Mouse (Mus musculus): ENCODE data around the gene Rrn3. TPM values are rescaled to one million over a fixed set of nuclear protein-coding genes. Genes with fewer than 3 reads are reported as not detected.
"Not testable (repeated sequence)": the region's sequence is repeated elsewhere in the genome, so short reads cannot be mapped to it uniquely, and the experiment has no call there.

The Rrn3 gene
- polyA plus RNA-seq, 1 experiment from 2014 or later = 109 TPM

DNA sequence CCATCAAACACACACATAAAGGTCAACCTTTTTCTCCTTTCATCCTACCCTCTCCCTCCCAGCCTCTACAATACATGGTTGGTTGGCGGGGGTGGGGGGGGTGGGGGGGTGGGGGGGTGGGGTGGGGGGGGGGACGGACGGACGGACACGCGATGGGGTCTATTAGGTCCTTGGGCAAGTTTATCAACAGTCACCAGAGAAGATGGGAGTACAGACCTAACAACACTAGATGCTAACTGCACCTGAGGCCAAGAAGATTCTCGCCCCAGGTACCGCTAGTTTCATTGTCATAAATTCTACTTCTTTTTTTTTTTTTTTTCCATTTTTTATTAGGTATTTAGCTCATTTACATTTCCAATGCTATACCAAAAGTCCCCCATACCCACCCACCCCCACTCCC is 26.5 kb upstream of the Rrn3 start:
- no peaks in the 10 kb centered on the region for H3K27me3 ChIP-seq
- no peaks in the 10 kb centered on the region for H3K9me3 ChIP-seq (replicated peaks)
- peak overlapping the region; percentile 67 for H3K4me3 ChIP-seq
- peak overlapping the region; percentile 90 for H3K4me2 ChIP-seq
- peak; percentile 69 for ATAC-seq
- 76% methylated on average over 8 of the region's 8 CpGs for WGBS
- peaks cover 11% of the 10 kb centered on the region; the same call in 1 of the 2 replicates for H3K4me1 ChIP-seq
- H3K9ac ChIP-seq = no peak overlapping the region
- no peak overlapping the region for H3K27ac ChIP-seq
- no peaks in the 10 kb centered on the region for H3K36me3 ChIP-seq (ENCODE audit: poor library complexity, severe bottlenecking)

DNA sequence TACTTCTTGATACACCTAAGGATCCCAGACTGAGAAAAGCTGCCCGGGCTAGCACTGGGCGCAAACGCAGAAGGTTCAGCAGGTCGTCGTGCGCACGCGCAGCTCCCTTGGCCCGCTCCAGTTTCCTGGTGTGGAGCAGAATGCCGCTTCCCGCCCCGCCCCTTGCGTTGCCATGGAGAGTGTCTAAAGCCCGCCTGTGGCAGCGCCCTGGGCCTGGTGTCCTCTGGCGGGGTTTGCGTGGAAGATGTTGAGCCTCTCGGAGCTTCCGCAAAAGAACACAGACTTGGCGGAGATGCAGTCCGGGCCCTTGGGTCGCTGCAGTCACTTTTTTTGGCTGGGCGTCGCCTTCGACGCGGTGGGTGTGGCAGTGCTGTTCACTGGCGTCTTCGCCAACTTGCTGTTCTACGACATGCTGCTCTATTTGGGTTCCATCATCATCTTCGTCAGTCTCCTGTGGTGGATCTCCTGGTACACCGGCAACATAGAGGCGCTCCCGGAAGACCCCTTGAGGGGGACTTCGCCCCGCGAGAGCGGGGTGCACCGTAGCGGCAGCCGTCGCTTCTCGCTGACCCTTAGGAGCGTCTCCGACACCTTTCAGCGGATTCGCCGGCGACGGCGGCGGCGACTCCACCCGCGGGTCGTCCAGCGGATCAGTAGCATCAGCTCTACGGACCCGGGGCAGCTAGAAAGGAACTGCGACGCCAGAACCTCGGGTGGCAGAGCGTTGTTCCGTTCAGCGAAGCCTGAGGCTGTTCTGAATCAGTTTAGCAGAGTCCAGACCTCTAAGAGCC is 25.9 kb upstream of the Rrn3 start:
- Histone ChIP-seq H3K4me1 (peaks cover 11% of the 10 kb centered on the region; the same call in 1 of the 2 replicates), H3K36me3 (ENCODE audit: poor library complexity, severe bottlenecking) (no peaks in the 10 kb centered on the region), H3K4me3 (peak overlapping the region; percentile 67), H3K27ac (no peak overlapping the region), H3K27me3 (no peaks in the 10 kb centered on the region), H3K4me2 (peak overlapping the region; percentile 90), H3K9me3 (replicated peaks) (no peaks in the 10 kb centered on the region), H3K9ac (peak overlapping the region; percentile 74)
- under 1% methylated on average over 65 of the region's 65 CpGs for WGBS
- ATAC-seq = peak; percentile 99

DNA sequence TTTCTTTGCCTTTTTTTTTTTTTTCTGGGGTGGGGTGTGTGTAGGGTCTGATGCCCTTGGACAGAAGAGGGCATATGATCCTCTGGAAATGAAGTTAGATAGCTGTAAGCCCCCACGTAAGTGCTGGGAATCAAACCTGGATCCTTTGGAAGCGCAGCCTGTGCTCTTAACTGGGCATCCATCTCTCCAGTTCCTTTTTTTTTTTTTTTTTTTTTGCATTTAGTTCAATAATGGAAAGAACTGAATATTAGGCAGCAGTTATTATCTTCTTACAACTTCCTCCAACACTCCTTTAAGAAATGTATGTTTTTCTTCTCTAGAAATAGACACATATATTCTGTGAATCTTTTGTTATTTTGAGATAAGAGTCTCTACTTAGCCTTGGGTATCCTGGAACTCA is 22.7 kb upstream of the Rrn3 start:
- no peaks in the 10 kb centered on the region for H3K36me3 ChIP-seq (ENCODE audit: poor library complexity, severe bottlenecking)
- peaks cover 11% of the 10 kb centered on the region; the same call in 1 of the 2 replicates for H3K4me1 ChIP-seq
- no peak overlapping the region for H3K4me2 ChIP-seq
- no peaks in the 10 kb centered on the region for H3K27me3 ChIP-seq
- no peak overlapping the region for H3K9ac ChIP-seq
- 84% methylated on average over 2 of the region's 2 CpGs for WGBS
- ATAC-seq = no peak
- no peak overlapping the region for H3K4me3 ChIP-seq
- H3K27ac ChIP-seq = no peak overlapping the region
- no peaks in the 10 kb centered on the region for H3K9me3 ChIP-seq (replicated peaks)

DNA sequence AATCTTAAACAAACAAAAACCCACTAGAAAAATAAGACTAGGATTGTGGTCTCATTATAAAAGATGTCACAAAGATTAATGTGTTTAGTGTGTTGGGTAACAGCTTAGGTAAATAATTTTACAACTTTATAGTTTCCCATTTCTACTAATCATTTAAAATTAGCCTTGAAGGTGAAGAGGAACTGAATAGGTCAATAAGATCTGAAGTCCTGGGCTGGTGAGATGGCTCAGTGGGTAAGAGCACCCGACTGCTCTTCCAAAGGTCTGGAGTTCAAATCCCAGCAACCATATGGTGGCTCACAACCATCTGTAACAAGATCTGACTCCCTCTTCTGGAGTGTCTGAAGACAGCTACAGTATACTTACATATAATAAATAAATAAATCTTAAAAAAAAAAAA is 17.7 kb upstream of the Rrn3 start:
- H3K9ac ChIP-seq; ATAC-seq; H3K27me3 ChIP-seq; H3K4me3 ChIP-seq; H3K36me3 ChIP-seq (ENCODE audit: poor library complexity, severe bottlenecking); H3K4me2 ChIP-seq; H3K27ac ChIP-seq; H3K9me3 ChIP-seq (replicated peaks); H3K4me1 ChIP-seq: not testable (repeated sequence)
- WGBS = 100% methylated on average over 1 of the region's 1 CpGs

DNA sequence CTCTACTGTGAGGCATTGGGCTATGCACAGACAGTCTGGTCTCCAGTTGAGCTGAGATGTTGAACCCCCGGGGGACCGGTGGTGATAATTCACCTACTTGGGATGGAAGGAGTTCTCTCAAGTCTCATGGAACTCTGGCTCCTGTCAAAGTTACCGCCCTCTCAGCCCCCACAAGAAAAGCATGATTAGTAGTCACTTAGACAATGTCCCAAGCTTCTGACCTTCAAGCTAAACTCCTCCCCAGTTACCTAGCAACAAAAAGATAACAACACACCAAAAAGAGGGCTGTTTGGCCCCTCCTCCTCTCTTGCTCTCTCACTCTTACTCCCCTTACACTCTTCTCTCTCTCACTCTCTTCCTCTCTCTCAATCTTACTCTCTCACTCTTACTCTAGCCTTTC is 16.0 kb upstream of the Rrn3 start:
- no peak for ATAC-seq
- no peak overlapping the region for H3K9ac ChIP-seq
- 77% methylated on average over 3 of the region's 3 CpGs for WGBS

DNA sequence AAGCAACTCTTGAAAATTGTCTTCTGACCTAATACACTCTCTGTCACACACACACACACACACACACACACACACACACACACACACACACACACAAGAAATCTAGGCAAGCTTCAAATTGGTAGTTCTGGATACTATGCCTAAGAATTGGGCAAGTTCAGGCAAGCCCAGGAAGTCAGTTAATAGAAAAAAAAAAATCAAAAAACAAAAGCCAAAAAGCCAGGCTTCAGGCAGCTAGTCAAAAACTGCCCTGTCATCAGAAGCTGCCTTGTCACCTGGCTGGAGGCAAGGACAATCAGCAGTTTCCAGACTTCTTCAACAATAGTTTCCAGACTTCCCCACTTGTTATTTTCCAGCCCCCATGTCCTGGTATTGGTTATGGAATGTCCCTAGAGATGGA is 14.1 kb upstream of the Rrn3 start:
- no peak overlapping the region for H3K9ac ChIP-seq
- no peak for ATAC-seq

More for the DNA sequence above, 16.0 kb upstream of the Rrn3 start:
- Histone ChIP-seq H3K4me3 (no peak overlapping the region), H3K4me1 (no peaks in the 10 kb centered on the region), H3K36me3 (ENCODE audit: poor library complexity, severe bottlenecking) (no peaks in the 10 kb centered on the region), H3K4me2 (no peak overlapping the region), H3K27me3 (no peaks in the 10 kb centered on the region), H3K27ac (no peak overlapping the region), H3K9me3 (replicated peaks) (no peaks in the 10 kb centered on the region)

DNA sequence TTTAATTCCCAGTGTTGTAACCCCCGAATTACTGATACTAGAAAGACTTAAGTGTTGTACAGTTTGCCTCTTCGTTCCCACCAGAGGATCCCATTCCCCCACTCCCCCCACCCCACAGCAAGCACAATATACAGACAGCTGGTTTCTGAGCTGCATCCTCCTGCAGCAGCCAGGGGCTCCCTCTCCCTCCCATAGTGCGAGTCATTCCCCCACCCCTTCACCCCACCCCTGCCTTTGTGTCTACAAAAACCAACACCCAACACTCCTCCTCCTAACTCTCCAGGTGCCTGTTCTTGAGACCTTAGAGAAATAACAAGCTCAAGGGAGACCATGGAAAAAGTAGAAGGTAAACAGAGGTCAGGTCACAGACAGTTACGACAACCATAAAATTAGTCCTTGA is 8.9 kb upstream of the Rrn3 start:
- not testable (repeated sequence) for H3K27ac ChIP-seq; H3K4me1 ChIP-seq; H3K4me3 ChIP-seq; H3K9me3 ChIP-seq (replicated peaks); H3K27me3 ChIP-seq; H3K9ac ChIP-seq; H3K4me2 ChIP-seq; H3K36me3 ChIP-seq (ENCODE audit: poor library complexity, severe bottlenecking); ATAC-seq
- 69% methylated on average over 4 of the region's 4 CpGs for WGBS

More for the DNA sequence above, 14.1 kb upstream of the Rrn3 start:
- H3K9me3 ChIP-seq (replicated peaks) = no peaks in the 10 kb centered on the region
- no peaks in the 10 kb centered on the region for H3K36me3 ChIP-seq (ENCODE audit: poor library complexity, severe bottlenecking)
- H3K27ac ChIP-seq = no peak overlapping the region
- no peak overlapping the region for H3K4me2 ChIP-seq
- H3K27me3 ChIP-seq = no peaks in the 10 kb centered on the region
- no peak overlapping the region for H3K4me3 ChIP-seq
- no peaks in the 10 kb centered on the region for H3K4me1 ChIP-seq

DNA sequence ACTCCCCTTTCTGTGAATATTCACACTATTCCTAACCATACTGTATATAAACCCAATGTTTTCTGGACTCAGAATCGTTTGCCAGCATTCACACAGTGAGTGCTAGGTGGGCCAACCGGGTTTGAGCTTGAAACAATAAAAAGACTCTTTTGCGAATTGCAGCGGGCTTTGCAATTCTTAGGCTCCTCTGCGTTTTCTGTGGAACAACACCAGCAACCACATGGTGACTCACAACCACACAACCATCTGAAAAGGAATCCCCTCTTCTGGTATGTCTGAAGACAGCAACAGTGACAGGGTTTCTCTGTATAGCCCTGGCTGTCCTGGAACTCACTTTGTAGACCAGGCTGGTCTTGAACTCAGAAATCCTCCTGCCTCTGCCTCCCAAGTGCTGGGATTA is 8.5 kb upstream of the Rrn3 start:
- H3K4me2 ChIP-seq; H3K4me3 ChIP-seq; H3K9ac ChIP-seq; H3K4me1 ChIP-seq; H3K27me3 ChIP-seq; H3K9me3 ChIP-seq (replicated peaks); ATAC-seq; H3K27ac ChIP-seq; H3K36me3 ChIP-seq (ENCODE audit: poor library complexity, severe bottlenecking): not testable (repeated sequence)
- 90% methylated on average over 5 of the region's 5 CpGs for WGBS

DNA sequence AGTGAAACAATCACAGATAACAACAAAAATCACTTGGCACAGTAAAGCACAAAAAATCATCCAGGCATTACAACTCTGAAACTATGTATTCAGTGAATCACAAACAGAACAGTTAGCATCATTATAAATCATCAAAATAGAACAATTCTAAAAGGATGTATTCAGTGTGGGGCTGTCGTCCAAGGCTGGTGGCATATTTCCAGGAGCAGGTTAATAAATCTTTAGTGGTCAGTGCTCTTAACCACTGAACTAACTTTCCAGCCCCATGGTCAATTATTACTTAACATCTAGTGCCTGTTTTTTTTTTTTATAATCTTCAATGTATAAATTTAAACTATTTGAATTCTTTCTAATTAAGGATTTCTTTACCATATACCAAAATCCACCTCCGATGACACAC is 6.5 kb upstream of the Rrn3 start:
- not testable (repeated sequence) for ATAC-seq; H3K4me1 ChIP-seq; H3K36me3 ChIP-seq (ENCODE audit: poor library complexity, severe bottlenecking); H3K4me3 ChIP-seq; H3K27me3 ChIP-seq; H3K9me3 ChIP-seq (replicated peaks); H3K4me2 ChIP-seq; H3K9ac ChIP-seq; H3K27ac ChIP-seq
- 94% methylated on average over 2 of the region's 2 CpGs for WGBS

DNA sequence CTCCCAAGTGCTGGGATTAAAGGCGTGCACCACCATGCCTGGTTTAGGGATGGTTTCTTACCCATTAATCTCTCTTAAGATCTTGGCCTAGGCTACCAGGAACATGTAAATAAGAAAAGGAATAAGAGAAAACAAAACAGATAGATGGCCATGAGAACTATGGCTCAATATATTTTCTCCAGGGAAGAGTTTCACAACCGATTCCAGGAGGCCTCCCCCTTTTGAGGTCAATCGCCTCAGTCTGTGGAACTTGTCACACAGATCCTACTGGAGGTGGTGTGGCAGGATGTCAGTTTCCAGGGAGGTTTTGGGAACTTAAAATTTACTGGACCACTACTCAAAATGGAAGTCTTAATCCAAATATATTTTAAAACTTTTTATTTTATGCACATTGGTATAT is 5.9 kb upstream of the Rrn3 start:
- not testable (repeated sequence) for ATAC-seq; H3K4me2 ChIP-seq; H3K27ac ChIP-seq; H3K36me3 ChIP-seq (ENCODE audit: poor library complexity, severe bottlenecking); H3K4me3 ChIP-seq; H3K27me3 ChIP-seq; H3K9ac ChIP-seq; H3K4me1 ChIP-seq; H3K9me3 ChIP-seq (replicated peaks)
- WGBS = 90% methylated on average over 3 of the region's 3 CpGs

DNA sequence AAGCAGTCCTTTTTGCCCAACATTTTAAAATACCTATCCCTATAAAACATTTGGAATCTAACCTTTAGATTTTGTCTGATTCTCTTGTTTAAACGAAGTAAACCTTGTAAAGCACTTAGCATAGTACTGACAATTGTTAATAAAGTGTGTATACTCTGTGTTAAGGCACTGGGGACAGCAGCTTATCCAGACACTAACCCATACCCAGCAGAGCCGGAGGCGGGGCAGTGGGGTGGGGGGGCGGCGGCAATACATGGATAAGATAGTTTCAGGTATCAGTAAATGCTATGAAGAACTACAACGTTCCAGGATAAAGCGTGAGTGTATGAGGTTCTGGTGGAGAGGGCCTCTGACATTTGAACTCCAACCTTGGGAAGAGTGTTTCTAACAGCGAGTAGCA is 708 bp downstream of the Rrn3 start:
- no peaks in the 10 kb centered on the region for H3K9me3 ChIP-seq (replicated peaks)
- WGBS = 45% methylated on average over 8 of the region's 8 CpGs
- H3K27me3 ChIP-seq = no peaks in the 10 kb centered on the region
- H3K4me3 ChIP-seq = peak overlapping the region; percentile 88
- H3K27ac ChIP-seq = no peak overlapping the region
- H3K4me1 ChIP-seq = peaks cover 18% of the 10 kb centered on the region
- peak overlapping the region; percentile 74 for H3K4me2 ChIP-seq
- H3K9ac ChIP-seq = peak overlapping the region; percentile 90
- no peak for ATAC-seq
- H3K36me3 ChIP-seq (ENCODE audit: poor library complexity, severe bottlenecking) = peaks cover 25% of the 10 kb centered on the region

DNA sequence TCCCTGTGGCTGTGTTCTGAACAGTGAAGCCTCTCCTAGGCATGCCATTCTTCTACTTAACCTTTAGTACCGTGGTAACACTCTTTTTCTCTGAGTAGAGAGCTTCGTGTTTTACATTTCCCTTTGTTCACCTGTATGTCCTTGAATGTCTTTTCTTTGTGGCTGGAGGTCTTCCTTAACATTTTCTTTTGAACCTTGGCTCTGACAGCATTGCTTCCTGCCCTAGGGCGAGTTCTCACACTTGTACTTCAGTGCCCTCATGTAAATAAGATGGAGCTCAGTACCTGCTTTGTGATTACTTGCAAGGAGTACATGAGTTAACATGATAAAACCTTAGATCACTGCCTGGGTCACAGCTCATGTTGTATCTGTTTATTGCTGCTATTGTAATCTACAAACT is 5.4 kb downstream of the Rrn3 start:
- H3K27me3 ChIP-seq = no peaks in the 10 kb centered on the region
- H3K36me3 ChIP-seq (ENCODE audit: poor library complexity, severe bottlenecking) = peaks cover 70% of the 10 kb centered on the region
- no peak overlapping the region for H3K4me2 ChIP-seq
- WGBS = 86% methylated on average over 3 of the region's 3 CpGs
- no peak overlapping the region for H3K27ac ChIP-seq
- peaks cover 12% of the 10 kb centered on the region for H3K4me1 ChIP-seq
- no peak overlapping the region for H3K9ac ChIP-seq
- H3K4me3 ChIP-seq = no peak overlapping the region
- H3K9me3 ChIP-seq (replicated peaks) = no peaks in the 10 kb centered on the region
- no peak for ATAC-seq

DNA sequence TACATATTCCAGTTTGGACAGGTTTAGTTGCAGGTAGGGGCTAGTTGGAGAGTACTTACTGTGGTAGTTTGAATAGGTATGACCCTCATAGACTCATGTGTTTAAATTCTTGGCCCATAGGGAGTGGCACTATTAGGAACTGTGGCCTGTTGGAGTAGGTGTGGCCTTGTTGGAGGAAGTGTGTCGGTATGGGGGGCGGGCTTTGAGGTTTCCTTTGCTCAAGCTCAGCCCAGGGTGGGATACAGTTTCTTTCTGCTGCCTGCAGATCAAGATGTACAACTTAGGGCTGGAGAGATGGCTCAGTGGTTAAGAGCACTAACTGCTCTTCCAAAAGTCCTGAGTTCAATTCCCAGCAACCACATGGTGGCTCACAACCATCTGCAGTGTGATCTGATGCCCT is 12.9 kb downstream of the Rrn3 start:
- WGBS = 94% methylated on average over 2 of the region's 2 CpGs
- not testable (repeated sequence) for H3K9me3 ChIP-seq (replicated peaks); H3K9ac ChIP-seq; H3K4me3 ChIP-seq; H3K4me2 ChIP-seq; ATAC-seq; H3K4me1 ChIP-seq; H3K27me3 ChIP-seq; H3K27ac ChIP-seq
- peaks cover 92% of the 10 kb centered on the region for H3K36me3 ChIP-seq (ENCODE audit: poor library complexity, severe bottlenecking)
